Mouse (Mus musculus) NIH3T3 (cell line): ENCODE data around the gene Kdm2b.
A peak's percentile ranks its signal among the peaks of the same experiment; 100 is the strongest.

Source experiments
- DNase-seq: peaks from one replicate; pipeline ENCODE4 v3.0.0-alpha.2; 2012; ENCODE audit warnings: low read depth

Kdm2b gene

GRCm38 (mm10) chr5:122841126-122841525 lies 148.5 kb downstream of the Kdm2b start:
- no peak for DNase-seq

GRCm38 (mm10) chr5:122832996-122833395 lies 156.6 kb downstream of the Kdm2b start:
- DNase-seq, result no peak

GRCm38 (mm10) chr5:122832536-122832935 lies 157.1 kb downstream of the Kdm2b start:
- no peak for DNase-seq

GRCm38 (mm10) chr5:122825099-122825498 lies 164.5 kb downstream of the Kdm2b start:
- DNase-seq, result no peak

- no peak for DNase-seq
These were observed 165.2 kb downstream of the Kdm2b start for GRCm38 (mm10) chr5:122824450-122824849.

- peak; percentile 25 for DNase-seq
These were observed 165.6 kb downstream of the Kdm2b start for GRCm38 (mm10) chr5:122823976-122824375.

- DNase-seq, result no peak
These were observed 167.2 kb downstream of the Kdm2b start for GRCm38 (mm10) chr5:122822441-122822840.

GRCm38 (mm10) chr5:122821524-122821885 lies 168.1 kb downstream of the Kdm2b start:
- DNase-seq, result no peak

DNA sequence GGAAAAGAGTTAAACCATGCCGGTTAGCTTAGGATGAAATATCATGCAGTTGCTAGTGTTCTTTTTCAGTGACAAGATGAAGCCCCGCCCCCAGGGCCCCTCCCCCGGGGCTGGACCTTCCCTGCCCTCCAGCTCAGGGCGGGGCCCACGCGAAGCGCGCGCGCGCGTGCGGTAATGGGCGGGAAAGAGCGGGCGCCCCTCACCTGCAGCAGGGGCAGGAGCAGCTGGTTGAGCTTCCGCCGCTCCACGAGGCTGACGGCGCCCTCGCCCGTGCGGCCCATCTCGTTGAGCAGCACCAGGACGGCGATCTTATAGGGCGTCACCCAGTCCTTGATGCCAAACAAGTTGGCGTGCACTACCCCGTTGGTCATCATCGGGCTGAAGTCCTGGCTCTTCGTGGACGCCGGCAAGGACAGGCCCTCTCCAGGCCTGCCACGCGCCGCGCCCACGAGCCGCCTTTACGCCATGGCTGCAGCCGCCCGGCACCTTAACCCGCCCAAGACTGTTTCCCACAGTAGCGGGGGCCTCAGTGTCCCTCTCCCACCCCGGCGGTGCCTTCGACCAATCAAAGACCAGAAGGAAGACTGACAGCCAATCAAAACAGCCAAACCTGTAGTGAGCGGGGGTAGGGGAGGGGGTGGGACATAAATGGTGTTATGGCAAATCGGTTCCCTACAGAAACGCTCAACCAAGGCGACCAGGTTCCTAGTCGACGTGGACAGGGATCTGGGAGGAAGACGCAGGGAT lies 168.7 kb downstream of the Kdm2b start, which contains the start of gene Anapc5:
Gene Anapc5 (minus strand): TSS at position 563 of the 747 bp plus-strand sequence.
- DNase-seq, result peak; percentile 98
